Mouse (Mus musculus): ENCODE measurements around the gene Lrrc45.

Lrrc45 gene

GRCm38 (mm10) chr11:120704486-120705325, 9.0 kb upstream of the Lrrc45 start:
- no peak for DNase-seq (ENCODE audit: low spot score)

DNA sequence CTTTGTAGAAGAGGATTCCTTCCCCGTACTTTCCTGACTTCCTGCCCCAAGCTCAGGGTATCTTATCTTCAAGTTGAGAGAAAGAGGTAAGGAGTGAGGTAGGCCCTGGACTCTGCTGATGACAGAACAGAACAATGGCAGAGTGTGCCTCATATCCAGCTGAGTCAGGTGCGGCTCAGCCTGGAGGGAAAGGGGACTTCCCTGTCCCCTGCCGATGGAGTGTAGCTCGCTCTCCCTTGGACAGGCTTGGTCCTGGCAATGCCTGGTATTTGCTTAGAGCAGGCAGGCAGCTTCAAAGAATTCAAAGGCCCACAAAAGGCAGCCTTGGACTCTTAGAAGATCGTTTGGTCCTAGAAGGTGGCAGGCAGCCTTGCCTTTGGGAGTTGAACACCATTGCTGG, 7.6 kb upstream of the Lrrc45 start:
- DNase-seq (ENCODE audit: low spot score), result no peak

DNA sequence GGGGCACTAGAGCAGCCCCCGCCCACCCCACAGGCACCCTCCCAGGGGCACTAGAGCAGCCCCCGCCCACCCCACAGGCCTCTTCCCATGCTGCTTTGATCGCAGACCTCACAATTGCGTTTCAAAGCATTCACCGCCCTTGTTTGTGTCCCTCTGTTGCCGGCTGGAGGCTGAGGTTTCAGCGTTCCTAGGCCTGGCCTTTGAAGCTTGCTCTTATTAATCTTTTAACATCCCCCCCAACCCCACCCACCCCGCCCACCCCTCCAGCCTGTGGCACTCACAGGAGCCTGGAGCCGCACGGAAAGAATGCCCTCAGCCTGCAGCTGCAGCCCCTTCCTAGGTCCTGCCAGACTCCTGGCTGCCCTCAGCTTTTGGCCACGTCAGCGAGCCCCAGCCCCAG, 6.5 kb upstream of the Lrrc45 start:
- DNase-seq (ENCODE audit: low spot score), result no peak

- DNase-seq (ENCODE audit: low spot score), result no peak
These were observed 5.8 kb upstream of the Lrrc45 start for GRCm38 (mm10) chr11:120707969-120708368.

- DNase-seq (ENCODE audit: low spot score), result no peak
These were observed 4.2 kb upstream of the Lrrc45 start for GRCm38 (mm10) chr11:120709551-120709950.

DNA sequence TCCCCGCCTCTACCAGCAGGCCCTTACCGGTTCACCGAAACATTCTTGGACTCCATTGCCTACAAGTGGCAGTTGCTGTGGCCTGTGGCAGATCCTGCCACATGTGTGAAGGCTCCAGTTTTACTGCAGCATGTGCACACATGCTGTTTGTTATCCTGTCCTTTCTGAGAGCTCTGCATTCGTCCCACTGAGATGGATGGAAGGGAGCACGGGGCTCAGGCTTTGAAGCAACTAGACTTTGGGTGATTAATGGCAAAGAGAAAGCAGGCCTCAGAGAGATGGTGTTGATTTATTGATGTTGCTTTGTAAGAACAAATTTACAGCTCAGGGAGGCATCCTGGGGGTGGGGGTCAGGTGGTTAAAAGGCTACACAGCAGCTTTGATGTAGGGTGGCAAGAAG, 3.1 kb upstream of the Lrrc45 start:
- no peak for DNase-seq (ENCODE audit: low spot score)

GRCm38 (mm10) chr11:120711980-120712604, 1.6 kb upstream of the Lrrc45 start:
- no peak for DNase-seq (ENCODE audit: low spot score)

GRCm38 (mm10) chr11:120712771-120713568, 755 bp upstream of the Lrrc45 start:
- DNase-seq (ENCODE audit: low spot score), result no peak

- no peak for DNase-seq (ENCODE audit: low spot score)
These were observed 821 bp downstream of the Lrrc45 start for GRCm38 (mm10) chr11:120714546-120714945.

DNA sequence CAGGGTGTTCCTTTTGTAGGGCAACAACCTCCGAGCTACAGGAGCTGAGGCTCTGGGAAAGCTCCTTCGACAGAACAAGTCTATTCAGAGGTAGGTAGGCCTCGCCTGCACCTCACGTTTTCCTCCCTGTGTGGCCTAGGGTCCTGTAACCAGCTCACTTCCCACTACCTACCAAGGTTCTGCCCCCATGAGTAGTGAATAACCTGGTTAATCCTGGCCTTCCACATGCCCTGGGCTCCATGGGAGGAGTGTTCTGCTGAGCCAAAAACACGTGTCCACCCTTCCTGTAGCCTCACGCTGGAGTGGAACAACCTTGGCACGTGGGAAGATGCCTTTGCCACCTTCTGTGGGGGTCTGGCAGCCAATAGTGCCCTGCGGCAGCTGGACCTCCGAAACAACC, 1.4 kb downstream of the Lrrc45 start:
- no peak for DNase-seq (ENCODE audit: low spot score)

GRCm38 (mm10) chr11:120719242-120719641, 5.5 kb downstream of the Lrrc45 start:
- no peak for DNase-seq (ENCODE audit: low spot score)

DNA sequence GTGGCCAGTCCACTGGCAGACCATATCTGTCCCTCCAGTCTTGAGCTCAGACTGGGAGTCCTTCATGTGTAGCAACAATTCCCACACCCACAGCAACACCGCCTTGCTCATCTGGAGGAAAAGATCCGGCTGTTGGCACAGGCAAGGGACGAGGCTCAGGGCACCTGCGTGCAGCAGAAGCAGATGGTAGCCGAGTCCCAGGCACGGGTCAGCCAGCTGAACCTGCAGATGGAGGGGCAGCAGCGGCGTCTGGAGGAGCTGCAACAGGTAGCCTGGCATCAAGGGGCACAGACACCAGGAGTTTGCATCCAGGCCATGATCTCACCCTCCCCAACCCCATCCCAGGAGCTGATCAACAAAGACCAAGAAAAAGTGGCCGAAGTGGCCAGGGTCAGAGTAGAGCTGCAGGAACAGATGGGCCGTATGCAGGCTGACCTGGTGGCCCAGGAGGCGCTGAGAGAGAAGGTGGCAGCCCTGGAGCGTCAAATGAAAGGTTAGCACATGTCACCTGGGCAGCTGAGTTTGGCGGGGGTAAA, 6.2 kb downstream of the Lrrc45 start:
- no peak for DNase-seq (ENCODE audit: low spot score)

GRCm38 (mm10) chr11:120720450-120720849, 6.7 kb downstream of the Lrrc45 start:
- peak; percentile 71 for DNase-seq (ENCODE audit: low spot score)

GRCm38 (mm10) chr11:120721124-120722066, 7.7 kb downstream of the Lrrc45 start, which contains the start of gene Rac3:
Gene Rac3, plus strand, starts transcription at chr11:120721470.
- no peak for DNase-seq (ENCODE audit: low spot score)

- DNase-seq (ENCODE audit: low spot score), result no peak
These were observed 8.4 kb downstream of the Lrrc45 start for GRCm38 (mm10) chr11:120722067-120722630.

DNA sequence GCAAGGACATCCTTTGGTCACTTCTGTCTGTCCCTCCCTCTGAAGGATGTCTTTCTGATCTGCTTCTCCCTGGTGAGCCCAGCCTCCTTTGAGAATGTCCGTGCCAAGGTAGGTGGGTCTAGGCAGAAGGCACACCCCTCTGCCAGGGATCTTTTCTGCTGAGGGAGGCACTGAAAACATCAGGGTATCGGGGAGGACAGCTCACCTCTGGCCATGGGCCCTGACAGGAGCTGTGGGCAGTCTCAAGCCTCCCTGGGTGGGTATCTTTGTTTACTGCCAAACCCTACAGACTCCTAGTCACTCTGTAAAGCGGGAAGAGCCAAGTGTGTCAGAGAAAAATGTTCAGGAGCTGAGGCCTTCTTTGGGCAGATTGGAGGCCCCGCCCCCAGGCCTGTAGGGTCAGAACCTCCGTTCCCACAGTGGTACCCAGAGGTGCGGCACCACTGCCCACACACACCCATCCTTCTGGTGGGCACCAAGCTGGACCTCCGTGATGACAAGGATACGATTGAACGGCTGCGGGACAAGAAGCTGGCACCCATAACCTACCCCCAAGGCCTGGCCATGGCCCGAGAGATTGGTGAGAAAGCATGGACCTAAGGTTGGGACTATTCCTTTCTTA, 9.1 kb downstream of the Lrrc45 start:
- no peak for DNase-seq (ENCODE audit: low spot score)

GRCm38 (mm10) chr11:120723509-120723908, 9.8 kb downstream of the Lrrc45 start:
- DNase-seq (ENCODE audit: low spot score), result no peak

GRCm38 (mm10) chr11:120726243-120727168, 12.8 kb downstream of the Lrrc45 start:
- no peak for DNase-seq (ENCODE audit: low spot score)

DNA sequence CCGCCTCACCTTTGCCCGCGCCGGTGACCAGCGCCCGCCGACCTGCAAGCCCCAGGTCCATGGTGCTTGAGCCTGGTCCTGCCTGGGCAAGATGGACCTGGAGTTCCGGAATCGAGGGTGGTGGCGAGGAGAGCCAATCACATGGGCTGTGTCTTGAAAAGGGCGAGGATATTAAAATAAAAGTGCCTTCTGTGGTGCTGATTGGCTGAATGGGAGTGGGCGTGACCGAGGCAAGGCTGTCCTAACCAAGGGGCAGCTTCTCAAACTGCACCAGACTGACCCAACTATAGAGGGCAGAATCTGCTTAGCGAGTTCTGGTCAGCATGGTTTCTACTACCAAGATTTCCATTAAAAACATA, 13.4 kb downstream of the Lrrc45 start, which contains the start of gene Dcxr:
TSS of gene Dcxr (minus strand) at position 113 of the 359 bp plus-strand sequence.
- DNase-seq (ENCODE audit: low spot score), result peak; percentile 77
